Mouse (Mus musculus): ENCODE data around the gene Plcb1. TPM values are rescaled to one million over a fixed set of nuclear protein-coding genes. Genes with fewer than 3 reads are reported as not detected.

The Plcb1 gene
- polyA plus RNA-seq, 1 experiment from 2014 or later: 21.5 TPM

DNA sequence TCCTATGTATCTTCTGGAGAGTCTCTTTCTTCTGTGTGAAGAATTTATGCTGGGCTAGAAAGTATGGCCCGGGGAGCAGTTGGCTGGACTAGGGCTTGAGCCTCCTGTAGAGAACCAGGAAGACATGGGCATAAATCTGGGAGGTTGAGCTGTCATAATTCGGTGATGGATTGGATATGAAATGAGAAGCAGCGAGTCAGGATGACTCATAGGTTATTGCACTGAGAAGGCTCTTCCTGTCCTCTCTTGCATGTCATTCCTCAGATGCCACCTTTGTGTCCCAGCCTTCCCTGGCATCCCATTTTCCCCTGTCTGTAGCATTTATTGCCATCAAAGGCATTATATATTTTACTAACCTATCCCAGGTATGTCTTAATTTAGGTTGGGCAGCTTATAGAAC, 267.5 kb downstream of the Plcb1 start:
- no peak overlapping the region for H3K4me3 ChIP-seq (ENCODE audit: low read depth, low read length)
- no peak for TF ChIP-seq CTCF (IDR thresholded peaks at IDR 0.05; ENCODE audit: low read depth)
- no peaks in the 10 kb centered on the region for H3K9me3 ChIP-seq (ENCODE audit: low read depth, low read length)
- no peak for ATAC-seq (ENCODE audit: insufficient read depth)
- peaks cover 5% of the 10 kb centered on the region; the same call in 1 of the 2 replicates for H3K4me1 ChIP-seq (ENCODE audit: insufficient read depth)
- no peak overlapping the region for H3K27ac ChIP-seq (ENCODE audit: low read depth)
- H3K27me3 ChIP-seq (ENCODE audit: insufficient read depth, low read length): no peaks in the 10 kb centered on the region
- no peak overlapping the region for H3K4me2 ChIP-seq
- WGBS: 74% methylated on average over 3 of the region's 3 CpGs
- H3K9ac ChIP-seq: no peak overlapping the region
- no peaks in the 10 kb centered on the region for H3K36me3 ChIP-seq (ENCODE audit: insufficient read depth)
- no peak for DNase-seq

DNA sequence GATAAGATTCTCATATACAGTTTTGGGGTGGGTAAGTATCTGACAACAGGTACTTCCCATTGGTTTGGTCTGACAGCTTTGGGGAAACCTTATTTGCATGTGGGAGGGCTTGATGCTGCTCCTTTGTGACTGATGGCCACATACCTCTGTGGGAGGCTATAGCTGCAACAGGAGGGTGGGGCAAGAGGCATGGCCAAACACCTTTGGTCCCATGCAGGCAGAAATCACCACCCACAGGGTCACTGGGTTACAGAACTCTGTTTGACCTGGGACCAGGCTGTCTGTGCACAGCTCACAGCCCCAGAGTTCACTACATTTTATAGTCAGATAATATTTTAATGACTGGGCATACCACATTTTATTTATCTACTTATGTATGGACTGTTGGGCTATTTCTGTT, 281.6 kb downstream of the Plcb1 start:
- H3K27me3 ChIP-seq (ENCODE audit: insufficient read depth, low read length): no peaks in the 10 kb centered on the region
- ATAC-seq (ENCODE audit: insufficient read depth) (no peak), DNase-seq (no peak)
- H3K27ac ChIP-seq (ENCODE audit: low read depth): no peak overlapping the region
- H3K36me3 ChIP-seq (ENCODE audit: insufficient read depth): no peaks in the 10 kb centered on the region
- H3K4me3 ChIP-seq (ENCODE audit: low read depth, low read length): no peak overlapping the region
- H3K9me3 ChIP-seq (ENCODE audit: low read depth, low read length): no peaks in the 10 kb centered on the region
- no peak overlapping the region for H3K9ac ChIP-seq
- TF ChIP-seq CTCF (IDR thresholded peaks at IDR 0.05; ENCODE audit: low read depth): no peak
- H3K4me2 ChIP-seq: no peak overlapping the region
- H3K4me1 ChIP-seq (ENCODE audit: insufficient read depth): no peaks in the 10 kb centered on the region

DNA sequence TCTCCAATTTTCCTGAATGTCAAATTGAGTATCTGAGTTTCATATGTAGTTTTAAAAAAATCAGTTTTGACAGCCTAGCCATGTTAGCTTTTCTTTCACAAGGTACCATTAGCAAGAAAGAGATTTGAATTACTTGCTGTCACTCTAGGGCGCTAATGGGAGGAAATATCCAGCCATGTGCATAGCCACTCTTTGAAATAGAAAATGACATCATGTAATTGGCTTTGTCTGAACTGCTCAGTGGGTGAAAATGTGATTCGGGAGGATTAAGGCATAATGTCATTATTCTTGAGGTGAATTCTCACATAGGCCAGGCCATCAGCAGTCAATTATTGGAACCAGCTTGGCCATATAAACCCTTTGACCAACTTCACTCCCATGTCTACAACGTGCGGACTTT, 285.5 kb downstream of the Plcb1 start:
- WGBS: 93% methylated on average over 4 of the region's 4 CpGs
- no peak overlapping the region for H3K27ac ChIP-seq (ENCODE audit: low read depth)
- H3K36me3 ChIP-seq (ENCODE audit: insufficient read depth): no peaks in the 10 kb centered on the region
- H3K4me1 ChIP-seq (ENCODE audit: insufficient read depth): no peaks in the 10 kb centered on the region
- H3K4me2 ChIP-seq: no peak overlapping the region
- H3K9ac ChIP-seq: no peak overlapping the region
- TF ChIP-seq CTCF (IDR thresholded peaks at IDR 0.05; ENCODE audit: low read depth): no peak
- no peaks in the 10 kb centered on the region for H3K27me3 ChIP-seq (ENCODE audit: insufficient read depth, low read length)
- no peak overlapping the region for H3K4me3 ChIP-seq (ENCODE audit: low read depth, low read length)
- no peak for ATAC-seq (ENCODE audit: insufficient read depth)
- H3K9me3 ChIP-seq (ENCODE audit: low read depth, low read length): no peaks in the 10 kb centered on the region
- no peak for DNase-seq

DNA sequence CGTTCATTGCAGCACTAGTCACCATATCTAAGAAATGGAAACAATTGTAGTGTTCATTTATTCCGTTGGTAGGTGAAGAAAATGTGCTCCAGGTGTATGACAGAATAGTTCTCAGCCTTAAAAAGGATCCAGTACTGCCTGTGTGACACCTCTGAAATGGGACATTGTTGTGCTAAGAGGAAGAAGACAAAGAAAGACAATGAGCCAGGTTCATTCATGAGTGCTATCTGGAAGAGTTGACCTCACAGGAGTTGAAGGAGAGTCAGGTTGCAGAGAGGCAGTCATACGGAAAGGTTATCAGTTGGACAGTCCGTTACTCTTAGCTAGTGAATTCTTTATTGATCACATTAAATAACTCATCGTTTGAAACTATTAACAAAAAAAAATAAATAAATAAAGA, 286.6 kb downstream of the Plcb1 start:
- no peak for TF ChIP-seq CTCF (IDR thresholded peaks at IDR 0.05; ENCODE audit: low read depth)
- Histone ChIP-seq H3K36me3 (ENCODE audit: insufficient read depth) (no peaks in the 10 kb centered on the region), H3K27ac (ENCODE audit: low read depth) (no peak overlapping the region), H3K9ac (no peak overlapping the region), H3K4me3 (ENCODE audit: low read depth, low read length) (no peak overlapping the region), H3K9me3 (ENCODE audit: low read depth, low read length) (no peaks in the 10 kb centered on the region), H3K4me1 (ENCODE audit: insufficient read depth) (no peaks in the 10 kb centered on the region), H3K4me2 (no peak overlapping the region), H3K27me3 (ENCODE audit: insufficient read depth, low read length) (no peaks in the 10 kb centered on the region)
- DNase-seq (no peak), ATAC-seq (ENCODE audit: insufficient read depth) (no peak)
- WGBS: 60% methylated on average over 5 of the region's 5 CpGs

DNA sequence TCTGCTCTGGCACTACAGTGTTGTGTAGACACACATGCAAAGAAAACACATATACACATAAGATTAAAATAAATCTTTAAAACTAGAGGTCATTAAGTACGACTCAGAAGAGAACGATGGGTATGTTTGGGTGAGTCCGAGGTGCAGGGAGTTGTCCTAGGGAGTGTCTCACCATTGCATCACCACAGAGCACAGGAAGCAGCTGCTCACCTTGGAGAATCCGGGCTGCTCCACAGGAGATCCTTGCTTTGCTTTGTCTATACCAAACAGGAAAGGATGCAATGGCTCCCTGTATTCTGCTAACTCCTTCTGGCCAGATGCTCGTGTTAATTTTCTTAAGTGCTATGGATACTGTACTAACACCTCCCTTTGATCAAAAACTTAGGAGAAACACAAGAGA, 287.1 kb downstream of the Plcb1 start:
- WGBS: 68% methylated on average over 5 of the region's 5 CpGs
- H3K4me2 ChIP-seq: no peak overlapping the region
- H3K36me3 ChIP-seq (ENCODE audit: insufficient read depth): no peaks in the 10 kb centered on the region
- H3K9me3 ChIP-seq (ENCODE audit: low read depth, low read length): no peaks in the 10 kb centered on the region
- H3K4me1 ChIP-seq (ENCODE audit: insufficient read depth): no peaks in the 10 kb centered on the region
- no peaks in the 10 kb centered on the region for H3K27me3 ChIP-seq (ENCODE audit: insufficient read depth, low read length)
- H3K4me3 ChIP-seq (ENCODE audit: low read depth, low read length): no peak overlapping the region
- H3K9ac ChIP-seq: no peak overlapping the region
- DNase-seq: no peak
- H3K27ac ChIP-seq (ENCODE audit: low read depth): no peak overlapping the region
- ATAC-seq (ENCODE audit: insufficient read depth): no peak
- no peak for TF ChIP-seq CTCF (IDR thresholded peaks at IDR 0.05; ENCODE audit: low read depth)

DNA sequence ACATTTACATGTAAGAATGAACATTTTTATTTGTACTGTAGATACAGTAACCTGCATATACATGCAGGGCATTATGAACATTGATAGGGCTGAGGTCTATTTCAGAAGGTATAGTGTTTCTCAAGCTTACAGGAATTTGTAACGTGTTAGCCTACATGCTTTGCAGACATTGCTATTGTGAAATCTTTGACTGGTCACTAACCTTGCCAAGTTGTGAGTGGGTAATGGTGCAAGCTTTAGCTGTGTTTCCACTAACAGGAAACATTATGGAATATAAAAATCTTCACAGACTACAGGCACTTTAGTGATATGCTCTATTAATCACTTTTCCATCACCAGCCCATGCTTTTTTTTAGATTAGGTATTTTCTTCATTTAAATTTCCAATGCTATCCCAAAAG, 289.5 kb downstream of the Plcb1 start:
- H3K4me3 ChIP-seq (ENCODE audit: low read depth, low read length): no peak overlapping the region
- TF ChIP-seq CTCF (IDR thresholded peaks at IDR 0.05; ENCODE audit: low read depth): no peak
- WGBS: 63% methylated on average over 1 of the region's 1 CpGs
- no peak overlapping the region for H3K4me2 ChIP-seq
- no peaks in the 10 kb centered on the region for H3K9me3 ChIP-seq (ENCODE audit: low read depth, low read length)
- no peak overlapping the region for H3K9ac ChIP-seq
- no peaks in the 10 kb centered on the region for H3K27me3 ChIP-seq (ENCODE audit: insufficient read depth, low read length)
- DNase-seq (no peak), ATAC-seq (ENCODE audit: insufficient read depth) (no peak)
- no peaks in the 10 kb centered on the region for H3K36me3 ChIP-seq (ENCODE audit: insufficient read depth)
- no peak overlapping the region for H3K27ac ChIP-seq (ENCODE audit: low read depth)
- H3K4me1 ChIP-seq (ENCODE audit: insufficient read depth): no peaks in the 10 kb centered on the region

DNA sequence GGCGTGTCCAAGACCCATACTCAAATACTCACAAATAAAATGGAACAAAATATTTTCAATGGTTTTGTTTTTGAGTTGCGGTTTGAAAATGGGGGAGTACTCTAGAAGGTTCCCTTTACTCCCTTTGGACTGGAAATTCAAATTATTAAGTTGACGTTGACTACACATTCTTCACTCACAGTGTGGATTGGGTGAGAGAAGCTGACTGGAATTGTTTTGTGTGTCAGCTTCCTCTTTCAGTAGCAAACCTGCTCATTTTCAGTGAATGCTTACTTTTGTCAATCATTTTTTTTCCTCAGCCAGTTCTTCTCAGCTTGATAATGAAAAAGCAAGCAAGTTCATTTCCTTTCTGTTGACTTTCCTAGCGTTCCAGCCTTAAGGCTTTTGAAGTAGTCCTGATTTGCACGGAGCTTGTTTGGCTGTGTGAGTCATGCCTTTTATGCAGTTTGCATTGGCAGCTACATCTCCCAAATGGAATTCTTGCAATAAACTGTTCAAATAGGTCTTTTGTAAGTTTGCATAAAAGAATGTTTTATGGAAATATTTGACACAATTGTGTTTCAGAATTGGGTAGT, 306.8 kb downstream of the Plcb1 start:
- TF ChIP-seq CTCF (IDR thresholded peaks at IDR 0.05; ENCODE audit: low read depth): no peak
- Histone ChIP-seq H3K27me3 (ENCODE audit: insufficient read depth, low read length) (no peaks in the 10 kb centered on the region), H3K4me1 (ENCODE audit: insufficient read depth) (no peaks in the 10 kb centered on the region), H3K9me3 (ENCODE audit: low read depth, low read length) (no peaks in the 10 kb centered on the region), H3K4me3 (ENCODE audit: low read depth, low read length) (no peak overlapping the region), H3K36me3 (ENCODE audit: insufficient read depth) (no peaks in the 10 kb centered on the region), H3K4me2 (no peak overlapping the region), H3K9ac (no peak overlapping the region), H3K27ac (ENCODE audit: low read depth) (peak overlapping the region; percentile 77)
- WGBS: 59% methylated on average over 5 of the region's 5 CpGs
- DNase-seq: peak; percentile 61
- ATAC-seq (ENCODE audit: insufficient read depth): peak; percentile 65

DNA sequence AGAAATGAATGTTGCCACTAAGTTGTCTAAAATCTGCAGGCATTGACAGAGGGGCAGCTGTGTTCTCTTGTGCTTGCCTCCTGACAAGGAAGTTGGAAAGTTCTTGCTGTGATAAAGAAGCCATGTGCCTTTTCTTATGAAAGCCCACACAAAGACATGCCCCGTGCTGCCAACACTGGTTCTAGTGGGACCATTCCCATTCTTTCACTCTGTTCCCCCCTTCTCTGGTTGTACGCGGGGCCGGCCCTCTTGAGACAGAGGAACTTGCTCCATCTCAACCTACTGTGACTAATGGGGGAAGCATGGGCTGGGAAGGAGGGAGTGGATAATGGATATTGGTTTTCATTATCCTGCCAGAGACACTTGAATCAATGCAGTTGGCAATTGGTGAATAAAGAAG, 315.4 kb downstream of the Plcb1 start:
- H3K9ac ChIP-seq: no peak overlapping the region
- no peak overlapping the region for H3K27ac ChIP-seq (ENCODE audit: low read depth)
- H3K27me3 ChIP-seq (ENCODE audit: insufficient read depth, low read length): no peaks in the 10 kb centered on the region
- 77% methylated on average over 4 of the region's 4 CpGs for WGBS
- no peaks in the 10 kb centered on the region for H3K9me3 ChIP-seq (ENCODE audit: low read depth, low read length)
- no peak for ATAC-seq (ENCODE audit: insufficient read depth)
- no peaks in the 10 kb centered on the region for H3K36me3 ChIP-seq (ENCODE audit: insufficient read depth)
- no peak for TF ChIP-seq CTCF (IDR thresholded peaks at IDR 0.05; ENCODE audit: low read depth)
- no peaks in the 10 kb centered on the region for H3K4me1 ChIP-seq (ENCODE audit: insufficient read depth)
- no peak for DNase-seq
- H3K4me3 ChIP-seq (ENCODE audit: low read depth, low read length): no peak overlapping the region
- no peak overlapping the region for H3K4me2 ChIP-seq

Data from lung, embryonic 14.5 days (tissue).